Mouse (Mus musculus) left cerebral cortex, postnatal 25 days (tissue): ENCODE measurements around the gene Cpsf4l. TPM values are rescaled to one million over a fixed set of nuclear protein-coding genes. Genes with fewer than 3 reads are reported as not detected.

ENCODE experiments used
- DNase-seq, 2 experiments: peaks; one replicate each; pipeline ENCODE4 v3.0.0; 2022; ENCODE audit warnings: low spot score in 2 of 2, mixed read lengths in 1 of 2
- intact Hi-C: fragments of 180-260 bp; cut with DNase I; formaldehyde crosslinking; loops from one replicate; pipeline ENCODE4 v1.15.1; 2025
- total RNA-seq, 2 experiments: library from RNA; stranded (reverse); gene quantifications; 2 replicates each; pipeline ENCODE4 v1.2.3; 2021

The Cpsf4l gene
- total RNA-seq, 2 experiments from 2014 or later: 0.44 TPM; not detected in 1

DNA sequence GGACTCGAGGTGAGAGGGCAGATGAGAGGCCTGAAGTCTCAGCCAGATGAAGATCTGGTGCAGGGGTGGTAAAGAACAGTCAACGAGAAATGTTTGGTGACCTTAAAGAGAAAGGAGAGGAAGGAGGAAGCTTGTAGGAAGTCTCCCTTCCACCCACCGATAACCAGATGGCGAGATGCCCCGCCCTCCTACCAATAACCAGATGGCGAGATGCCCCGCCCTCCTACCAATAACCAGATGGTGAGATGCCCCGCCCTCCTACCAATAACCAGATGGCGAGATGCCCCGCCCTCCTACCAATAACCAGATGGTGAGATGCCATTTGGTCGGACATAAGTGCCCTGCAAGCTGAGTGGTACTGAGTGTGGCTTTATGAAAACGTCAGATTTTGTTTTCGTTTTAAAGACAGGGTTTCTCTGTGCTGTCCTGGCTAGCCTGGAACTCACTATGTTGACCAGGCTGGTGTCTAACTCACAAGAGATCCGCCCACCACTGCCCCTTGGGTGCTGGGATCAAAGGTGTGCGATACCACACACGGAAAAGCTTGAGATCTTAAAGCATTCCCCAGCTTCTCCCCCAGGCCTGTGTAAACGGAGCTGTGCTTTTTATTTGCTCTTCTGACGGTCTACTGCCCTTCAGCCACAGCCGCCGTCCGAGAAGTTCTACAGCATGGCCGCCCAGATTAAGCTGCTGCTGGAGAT, 58.5 kb downstream of the Cpsf4l start:
- DNase-seq: no peak
- intact Hi-C loops: no loop called here

DNA sequence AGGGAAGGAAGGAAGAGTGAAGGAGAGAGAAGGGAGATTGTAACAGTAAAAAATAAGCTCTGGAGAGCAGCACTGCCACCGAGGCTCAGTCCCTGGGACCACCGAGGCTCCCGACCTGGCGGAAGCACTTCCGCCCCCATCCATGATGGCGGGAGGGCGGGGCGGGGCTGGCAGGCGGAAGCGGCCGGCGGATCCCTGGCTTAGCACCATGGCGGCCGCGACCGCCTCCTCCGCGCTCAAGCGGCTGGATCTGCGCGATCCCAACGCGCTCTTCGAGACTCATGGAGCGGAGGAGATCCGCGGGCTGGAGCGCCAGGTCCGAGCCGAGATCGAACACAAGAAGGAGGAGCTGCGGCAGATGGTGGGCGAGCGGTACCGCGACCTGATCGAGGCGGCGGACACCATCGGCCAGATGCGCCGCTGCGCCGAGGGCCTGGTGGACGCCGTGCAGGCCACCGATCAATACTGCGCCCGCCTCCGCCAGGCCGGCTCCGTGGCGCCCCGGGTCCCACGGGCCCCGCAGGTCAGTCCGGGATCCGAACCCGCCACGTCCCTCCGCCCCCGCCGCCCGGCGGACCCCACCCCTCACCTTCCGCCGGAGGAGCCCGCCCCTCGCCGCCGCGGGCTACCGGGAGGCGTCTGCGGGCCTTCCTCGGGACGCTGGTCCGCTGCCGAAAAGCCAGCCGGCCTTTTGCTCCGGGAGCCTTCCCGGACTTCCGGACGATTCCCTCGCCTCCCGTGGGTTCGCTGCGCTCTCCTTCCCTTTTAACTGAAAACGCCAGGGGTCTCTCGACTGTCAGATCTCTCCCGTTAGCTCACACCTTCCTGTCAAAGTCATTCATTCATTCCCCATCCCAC, 60.2 kb downstream of the Cpsf4l start, which contains the start of gene Slc39a11:
Gene Slc39a11 (minus strand): TSS at position 727 of the 858 bp plus-strand sequence.
- intact Hi-C loops: loop anchor here (2.0 kb wide), 1 partner anchor 33 kb away; no protein-coding TSS in a partner anchor
- DNase-seq: peak; percentile 58 to 71

DNA sequence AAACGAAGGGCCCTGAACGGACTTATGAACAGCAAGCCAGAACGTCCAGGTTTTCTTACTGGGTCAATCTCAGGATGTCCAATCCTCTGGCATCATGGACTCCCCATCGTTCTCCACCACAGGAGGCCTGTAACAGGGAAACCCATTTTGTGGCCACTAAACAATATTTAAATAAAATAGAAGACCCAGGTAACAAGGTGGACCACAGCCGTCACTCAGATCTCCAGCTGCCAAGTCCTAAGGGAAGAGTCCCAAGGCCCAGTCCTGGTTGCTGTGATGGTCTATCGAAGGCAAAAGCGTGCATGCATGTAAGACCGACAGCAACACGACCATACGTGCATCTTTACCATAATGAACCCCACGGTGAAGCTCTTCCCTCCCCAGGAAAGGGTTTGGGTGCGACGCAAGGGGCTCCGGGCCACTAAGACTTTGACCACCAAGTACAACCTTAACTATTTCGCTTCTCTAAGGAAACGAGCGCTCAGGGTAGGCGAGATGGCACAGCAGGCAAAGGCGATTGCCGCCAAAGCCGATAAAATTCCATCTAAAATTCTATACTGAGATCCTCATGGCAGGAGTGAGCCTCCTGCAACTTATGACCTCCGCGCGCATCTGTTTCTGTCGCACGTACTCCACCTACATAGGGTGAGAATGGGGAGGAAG, 61.0 kb downstream of the Cpsf4l start, which contains the start of gene Cog1:
Gene Cog1 (plus strand): TSS at position 480 of the 663 bp plus-strand sequence.
- DNase-seq: no peak
- intact Hi-C loops: loop anchor here (1.0 to 2.0 kb wide), 2 partner anchors 34 to 162 kb away; no protein-coding TSS in a partner anchor

Other genes with a start within 250 kb of the Cpsf4l start
- gene Sstr2, start 90.7 kb downstream of the Cpsf4l start, total RNA-seq: 10 to 100 TPM; 30.1 to 34.4 TPM
- 10 to 100 TPM; 43.7 to 44.0 TPM for gene Cog1, start 60.8 kb downstream of the Cpsf4l start, total RNA-seq
- 10 to 100 TPM; 11.4 to 13.9 TPM for gene Slc39a11, start 59.9 kb downstream of the Cpsf4l start, total RNA-seq
- gene Fam104a, start 25.9 kb downstream of the Cpsf4l start, total RNA-seq: 10 to 100 TPM; 27.9 to 28.2 TPM
- gene D11Wsu47e, start 25.6 kb downstream of the Cpsf4l start, total RNA-seq: 10 to 100 TPM; 12.6 to 13.5 TPM
- 10 to 100 TPM; 26.7 to 31.7 TPM for gene Cdc42ep4, start 41.9 kb upstream of the Cpsf4l start, total RNA-seq